Mouse (Mus musculus): ENCODE measurements around the gene Rapgef3.

- TF ChIP-seq CTCF (IDR thresholded peaks at IDR 0.05; ENCODE audit: low read depth): no peak
- no peak for TF ChIP-seq EP300 (IDR thresholded peaks at IDR 0.05; ENCODE audit: low read depth)
Measured at GRCm38 (mm10) chr15:97749397-97749796, 18.4 kb downstream of the Rapgef3 start.
